Mouse (Mus musculus) limb, embryonic 11.5 days (tissue): ENCODE data around the gene Muc3. TPM values are rescaled to one million over a fixed set of nuclear protein-coding genes. Genes with fewer than 3 reads are reported as not detected.

Source experiments
- ATAC-seq: fragments of 200-750 bp; cut with Nextera tagmentation; 2 replicates; pipeline ENCODE4 v1.8.0; 2017; ENCODE audit warnings: low read depth; ENCODE audit not compliant: insufficient number of reproducible peaks, low FRiP score, low TSS enrichment
- DNase-seq: peaks from one replicate; pipeline ENCODE4 v3.0.0-alpha.2; 2015; ENCODE audit warnings: low spot score
- H3K27ac ChIP-seq: fragments of 300-500 bp; sonication (generic); replicated peaks from 2 replicates; pipeline ENCODE4 v1.5.1; 2014; ENCODE audit warnings: low read depth, mild to moderate bottlenecking, low read length
- H3K27me3 ChIP-seq: fragments of 300-500 bp; sonication (generic); 2 replicates; pipeline ENCODE4 v1.6.1; 2014; ENCODE audit warnings: mild to moderate bottlenecking, low read length, mixed read lengths; ENCODE audit not compliant: control insufficient read depth, insufficient read depth
- H3K36me3 ChIP-seq: fragments of 300-500 bp; sonication (generic); 2 replicates; pipeline ENCODE4 v1.6.1; 2014; ENCODE audit warnings: mild to moderate bottlenecking, low read length, moderate library complexity, mixed read lengths; ENCODE audit not compliant: control insufficient read depth, insufficient read depth
- H3K4me1 ChIP-seq: fragments of 300-500 bp; sonication (generic); 2 replicates; pipeline ENCODE4 v1.6.1; 2014; ENCODE audit warnings: low read length, mixed read lengths; ENCODE audit not compliant: control insufficient read depth, insufficient read depth
- H3K4me2 ChIP-seq: fragments of 300-500 bp; sonication (generic); 2 replicates; pipeline ENCODE4 v1.6.1; 2014; ENCODE audit warnings: low read depth, mild to moderate bottlenecking, moderate library complexity; ENCODE audit not compliant: severe bottlenecking
- H3K4me3 ChIP-seq: fragments of 300-500 bp; sonication (generic); 2 replicates; pipeline ENCODE4 v1.5.1; 2014; ENCODE audit warnings: low read depth, low read length
- H3K9ac ChIP-seq: fragments of 300-500 bp; sonication (generic); 2 replicates; pipeline ENCODE4 v1.6.1; 2014; ENCODE audit warnings: mild to moderate bottlenecking, low read length
- H3K9me3 ChIP-seq: fragments of 300-500 bp; sonication (generic); 2 replicates; pipeline ENCODE4 v1.6.1; 2016; ENCODE audit warnings: low read length; ENCODE audit not compliant: control insufficient read depth
- WGBS: fragments of 180-500 bp; shearing (Covaris S2); extraction: QIAGEN DNeasy Blood & Tissue Kit; methylation state at CpG from one replicate; pipeline ENCODE4 v1.1.7; 2014; 5-methylcytosine and 5-hydroxymethylcytosine counted together
- polyA plus RNA-seq: library from polyadenylated mRNA; unstranded; fragments of >200 nt; fragmentation: Nextera tagmentation; extraction: Ambion mirVana; gene quantifications from 2 replicates; pipeline ENCODE4 v1.2.1, GENCODE M21; 2014

Muc3 gene
- polyA plus RNA-seq, 1 experiment from 2014 or later = not detected

GRCm38 (mm10) chr5:137171478-137171877 lies 22.4 kb upstream of the Muc3 start:
- no peak overlapping the region for H3K4me2 ChIP-seq
- DNase-seq = no peak
- H3K27me3 ChIP-seq = no peaks in the 10 kb centered on the region
- no peak for ATAC-seq
- H3K4me1 ChIP-seq = no peaks in the 10 kb centered on the region
- WGBS = 78% methylated on average over 7 of the region's 7 CpGs
- no peaks in the 10 kb centered on the region for H3K9me3 ChIP-seq
- H3K36me3 ChIP-seq = no peaks in the 10 kb centered on the region
- no peak overlapping the region for H3K4me3 ChIP-seq
- no peak overlapping the region for H3K27ac ChIP-seq
- no peak overlapping the region for H3K9ac ChIP-seq

GRCm38 (mm10) chr5:137170836-137171380 lies 21.8 kb upstream of the Muc3 start:
- no peaks in the 10 kb centered on the region for H3K36me3 ChIP-seq
- no peak for ATAC-seq
- no peak overlapping the region for H3K9ac ChIP-seq
- no peak for DNase-seq
- H3K27ac ChIP-seq = no peak overlapping the region
- H3K4me2 ChIP-seq = no peak overlapping the region
- H3K9me3 ChIP-seq = no peaks in the 10 kb centered on the region
- no peak overlapping the region for H3K4me3 ChIP-seq
- 83% methylated on average over 9 of the region's 9 CpGs for WGBS
- no peaks in the 10 kb centered on the region for H3K4me1 ChIP-seq
- no peaks in the 10 kb centered on the region for H3K27me3 ChIP-seq

GRCm38 (mm10) chr5:137167539-137167938 lies 18.4 kb upstream of the Muc3 start:
- DNase-seq (no peak), ATAC-seq (no peak)
- Histone ChIP-seq H3K9ac (no peak overlapping the region), H3K4me3 (no peak overlapping the region), H3K4me1 (no peaks in the 10 kb centered on the region), H3K27me3 (no peaks in the 10 kb centered on the region), H3K9me3 (no peaks in the 10 kb centered on the region), H3K36me3 (no peaks in the 10 kb centered on the region), H3K27ac (no peak overlapping the region), H3K4me2 (no peak overlapping the region)
- WGBS = 68% methylated on average over 6 of the region's 6 CpGs

GRCm38 (mm10) chr5:137166012-137166411 lies 16.9 kb upstream of the Muc3 start:
- Histone ChIP-seq H3K4me3 (no peak overlapping the region), H3K36me3 (no peaks in the 10 kb centered on the region), H3K27ac (no peak overlapping the region), H3K4me1 (no peaks in the 10 kb centered on the region), H3K27me3 (no peaks in the 10 kb centered on the region), H3K9me3 (no peaks in the 10 kb centered on the region), H3K4me2 (no peak overlapping the region), H3K9ac (no peak overlapping the region)
- DNase-seq (no peak), ATAC-seq (no peak)
- WGBS = 84% methylated on average over 9 of the region's 9 CpGs

GRCm38 (mm10) chr5:137161853-137162252 lies 12.7 kb upstream of the Muc3 start:
- Histone ChIP-seq H3K27ac (no peak overlapping the region), H3K4me3 (no peak overlapping the region), H3K4me2 (no peak overlapping the region), H3K27me3 (no peaks in the 10 kb centered on the region), H3K36me3 (no peaks in the 10 kb centered on the region), H3K9me3 (no peaks in the 10 kb centered on the region), H3K9ac (no peak overlapping the region), H3K4me1 (no peaks in the 10 kb centered on the region)
- WGBS = 76% methylated on average over 4 of the region's 4 CpGs
- no peak for DNase-seq
- no peak for ATAC-seq

GRCm38 (mm10) chr5:137159461-137159860 lies 10.3 kb upstream of the Muc3 start:
- Histone ChIP-seq H3K4me3 (no peak overlapping the region), H3K4me2 (no peak overlapping the region), H3K36me3 (no peaks in the 10 kb centered on the region), H3K9me3 (no peaks in the 10 kb centered on the region; the same call in 1 of the 2 replicates), H3K27me3 (no peaks in the 10 kb centered on the region), H3K27ac (no peak overlapping the region), H3K4me1 (no peaks in the 10 kb centered on the region), H3K9ac (no peak overlapping the region)
- 32% methylated on average over 11 of the region's 11 CpGs for WGBS
- DNase-seq (peak; percentile 35), ATAC-seq (no peak)

GRCm38 (mm10) chr5:137153289-137153688 lies 4.2 kb upstream of the Muc3 start:
- H3K27me3 ChIP-seq = no peaks in the 10 kb centered on the region
- DNase-seq (no peak), ATAC-seq (no peak)
- no peak overlapping the region for H3K27ac ChIP-seq
- H3K4me3 ChIP-seq = no peak overlapping the region
- no peaks in the 10 kb centered on the region for H3K4me1 ChIP-seq
- no peaks in the 10 kb centered on the region for H3K36me3 ChIP-seq
- H3K9me3 ChIP-seq = peaks cover 9% of the 10 kb centered on the region
- H3K4me2 ChIP-seq = no peak overlapping the region
- 91% methylated on average over 5 of the region's 5 CpGs for WGBS
- H3K9ac ChIP-seq = no peak overlapping the region

- 69% methylated on average over 2 of the region's 2 CpGs for WGBS
- ATAC-seq = no peak
- Histone ChIP-seq H3K27me3 (no peaks in the 10 kb centered on the region), H3K9me3 (peaks cover 9% of the 10 kb centered on the region), H3K36me3 (no peaks in the 10 kb centered on the region), H3K27ac (no peak overlapping the region), H3K4me3 (no peak overlapping the region), H3K9ac (no peak overlapping the region), H3K4me2 (no peak overlapping the region), H3K4me1 (no peaks in the 10 kb centered on the region)
- peak; percentile 35 for DNase-seq
These were observed 3.5 kb upstream of the Muc3 start for GRCm38 (mm10) chr5:137152623-137153022.

GRCm38 (mm10) chr5:137140836-137141235 lies 8.3 kb downstream of the Muc3 start:
- Histone ChIP-seq H3K4me1 (no peaks in the 10 kb centered on the region), H3K4me3 (no peak overlapping the region), H3K27me3 (no peaks in the 10 kb centered on the region), H3K4me2 (no peak overlapping the region), H3K27ac (no peak overlapping the region), H3K9ac (no peak overlapping the region), H3K36me3 (no peaks in the 10 kb centered on the region), H3K9me3 (no peaks in the 10 kb centered on the region)
- ATAC-seq = no peak
- DNase-seq = no peak
- 41% methylated on average over 3 of the region's 3 CpGs for WGBS
